Mouse (Mus musculus) gastrocnemius, adult 18-20 months (tissue): ENCODE measurements around the gene Pla1a. TPM values are rescaled to one million over a fixed set of nuclear protein-coding genes. Genes with fewer than 3 reads are reported as not detected.

Experiments
- DNase-seq: peaks from one replicate; pipeline ENCODE4 v3.0.0; 2021; ENCODE audit warnings: low spot score
- total RNA-seq, 2 experiments: library from RNA; stranded (reverse); gene quantifications; 2 replicates each; pipeline ENCODE4 v1.2.3; 2021

Gene Pla1a
- total RNA-seq, 2 experiments from 2014 or later: 3.3 to 6.8 TPM

DNA sequence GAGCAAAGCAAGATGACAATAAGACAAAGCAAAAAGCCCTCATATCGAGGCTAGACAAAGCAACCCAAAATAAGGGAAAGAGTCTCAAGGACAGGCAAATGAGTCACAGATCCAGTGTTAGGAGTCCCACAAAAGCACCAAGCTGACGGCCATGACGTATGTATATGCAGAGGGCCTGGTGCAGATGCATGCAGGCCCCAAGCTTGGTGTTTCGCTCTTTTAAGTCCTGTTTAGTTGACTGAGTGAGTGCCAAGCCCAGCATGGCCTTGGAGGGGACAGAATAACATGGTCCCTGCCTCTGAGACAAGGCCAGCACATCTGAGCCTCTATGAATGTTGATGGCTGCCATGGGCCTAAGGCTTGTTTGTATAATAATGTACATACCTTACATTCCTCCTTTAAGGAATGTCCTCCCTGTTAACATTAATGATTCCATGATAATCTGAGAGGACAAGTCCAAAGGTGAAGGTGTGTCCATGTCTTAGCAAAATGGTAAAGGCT is 1.4 kb upstream of the Pla1a start:
- DNase-seq: no peak

GRCm38 (mm10) chr16:38433514-38433913 is 569 bp upstream of the Pla1a start:
- DNase-seq: no peak

GRCm38 (mm10) chr16:38431446-38432185 is 1.3 kb downstream of the Pla1a start:
- no peak for DNase-seq

GRCm38 (mm10) chr16:38425799-38426198 is 7.1 kb downstream of the Pla1a start:
- no peak for DNase-seq

DNA sequence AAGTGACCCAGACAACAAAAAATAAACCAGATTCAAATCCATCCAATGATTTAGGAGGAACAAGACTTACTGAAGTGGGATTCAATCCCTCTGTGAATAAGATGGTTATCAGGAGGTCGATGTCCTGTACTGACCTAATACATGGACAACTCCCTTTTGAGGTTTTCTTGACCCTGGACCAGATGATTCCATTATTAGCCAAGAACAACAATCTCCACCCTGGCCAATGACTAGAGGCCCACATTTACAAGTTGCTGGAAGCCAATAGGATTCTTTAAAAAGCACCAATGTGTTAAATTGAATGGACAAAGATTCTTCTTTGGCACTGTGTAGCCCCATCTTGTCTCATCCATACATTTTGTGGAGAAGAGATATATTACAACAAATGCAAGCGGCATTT is 7.6 kb downstream of the Pla1a start:
- peak; percentile 54 for DNase-seq

GRCm38 (mm10) chr16:38414953-38415352 is 18.0 kb downstream of the Pla1a start:
- DNase-seq: no peak

GRCm38 (mm10) chr16:38408416-38408815 is 24.5 kb downstream of the Pla1a start:
- no peak for DNase-seq

DNA sequence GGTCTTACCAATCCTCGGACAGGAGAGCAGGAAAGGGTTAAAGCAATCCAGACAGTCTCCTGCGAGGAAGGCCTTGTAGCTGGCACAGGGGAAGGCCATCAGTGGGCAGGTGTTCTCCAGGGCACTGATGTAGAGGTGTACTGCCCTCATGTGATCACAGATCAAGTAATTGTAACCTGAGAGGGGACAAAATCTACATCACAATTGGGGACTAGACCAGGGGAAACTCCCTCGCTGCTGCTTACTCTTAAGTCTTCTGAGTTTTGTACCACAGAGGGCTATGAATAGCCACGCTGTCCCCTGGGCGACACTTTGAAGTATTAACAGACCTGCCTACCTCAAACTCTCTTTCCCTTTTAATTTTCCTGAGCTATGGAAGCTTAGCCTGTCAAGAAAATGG is 25.4 kb downstream of the Pla1a start:
- no peak for DNase-seq

GRCm38 (mm10) chr16:38406708-38407107 is 26.2 kb downstream of the Pla1a start:
- DNase-seq: no peak

DNA sequence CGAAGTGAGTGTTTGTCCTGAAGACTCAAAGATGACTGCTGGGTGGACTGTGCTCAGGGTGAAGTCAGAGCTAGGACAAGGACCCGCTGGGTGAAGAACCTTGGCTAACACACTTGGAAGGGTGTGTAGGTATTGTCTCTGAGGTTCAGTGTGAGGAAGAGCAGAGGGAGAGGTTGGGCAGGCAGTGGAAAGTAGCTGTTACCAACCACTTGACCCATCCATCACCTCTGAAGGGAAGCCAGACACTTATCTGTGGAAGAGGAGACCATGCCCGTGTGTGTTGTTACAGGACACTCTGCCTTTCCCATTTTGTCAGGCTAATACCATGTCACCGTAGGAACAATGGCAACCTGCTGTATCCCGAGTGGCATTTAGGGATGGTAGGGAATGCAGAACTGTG is 26.7 kb downstream of the Pla1a start:
- DNase-seq: no peak

DNA sequence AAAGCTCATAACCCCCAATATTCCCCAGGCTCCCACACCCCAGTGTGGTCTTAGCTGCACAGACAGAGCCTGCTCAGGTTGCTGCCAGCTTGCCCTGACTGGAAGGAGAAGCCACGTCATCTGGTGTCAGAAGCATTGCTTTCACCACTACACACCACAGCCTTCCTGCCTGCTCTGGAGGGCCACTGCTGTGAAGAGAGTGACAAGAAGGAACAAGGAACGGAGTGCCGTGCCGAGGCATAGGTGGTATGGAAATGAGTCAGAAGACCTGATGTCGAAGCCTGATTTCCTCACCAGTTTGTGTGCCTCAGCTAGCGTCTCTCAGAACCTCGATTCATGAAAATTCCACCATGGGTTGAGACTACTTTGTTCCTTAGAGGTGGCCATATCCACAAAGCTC is 29.3 kb downstream of the Pla1a start:
- no peak for DNase-seq

- DNase-seq: no peak
Measured at GRCm38 (mm10) chr16:38401468-38401867, 31.5 kb downstream of the Pla1a start.

- DNase-seq: no peak
Measured at GRCm38 (mm10) chr16:38400311-38400960, 32.5 kb downstream of the Pla1a start.

DNA sequence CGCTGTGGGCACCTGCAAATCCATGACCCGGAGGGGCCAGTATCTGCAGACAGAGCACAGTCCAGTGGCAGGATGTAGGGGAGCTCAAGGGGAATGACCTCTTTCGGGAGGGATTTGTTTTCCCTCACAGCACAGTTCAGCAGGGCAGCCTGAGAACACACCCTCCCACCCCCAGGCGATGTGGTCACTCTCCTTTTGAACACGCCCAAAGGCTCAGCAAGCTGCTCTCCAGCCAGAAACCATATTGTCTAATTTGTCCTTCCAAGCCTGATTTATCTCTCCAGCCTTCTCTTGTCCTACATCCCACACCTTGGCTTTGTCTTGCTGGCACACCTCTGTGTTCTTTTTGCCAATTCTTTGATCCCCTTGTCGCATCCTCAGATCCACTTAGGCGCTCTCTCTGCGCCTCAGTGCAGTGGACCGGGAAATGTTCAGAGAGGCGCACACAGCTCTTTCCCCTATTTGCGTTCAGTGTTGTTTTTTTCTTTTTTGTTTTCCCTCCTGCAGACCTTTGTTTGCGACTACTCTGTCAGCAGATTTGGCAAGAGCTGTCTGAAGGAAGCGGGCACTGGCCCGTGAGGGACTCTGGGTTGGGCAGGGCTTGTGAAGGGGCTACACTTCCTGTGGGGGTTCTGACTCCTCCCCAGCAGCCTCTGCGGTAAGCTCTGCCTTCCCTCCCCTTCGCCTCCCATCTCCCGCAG is 33.3 kb downstream of the Pla1a start:
- DNase-seq: peak; percentile 66

GRCm38 (mm10) chr16:38399076-38399475 is 33.9 kb downstream of the Pla1a start:
- no peak for DNase-seq

GRCm38 (mm10) chr16:38398266-38398665 is 34.7 kb downstream of the Pla1a start:
- DNase-seq: no peak

DNA sequence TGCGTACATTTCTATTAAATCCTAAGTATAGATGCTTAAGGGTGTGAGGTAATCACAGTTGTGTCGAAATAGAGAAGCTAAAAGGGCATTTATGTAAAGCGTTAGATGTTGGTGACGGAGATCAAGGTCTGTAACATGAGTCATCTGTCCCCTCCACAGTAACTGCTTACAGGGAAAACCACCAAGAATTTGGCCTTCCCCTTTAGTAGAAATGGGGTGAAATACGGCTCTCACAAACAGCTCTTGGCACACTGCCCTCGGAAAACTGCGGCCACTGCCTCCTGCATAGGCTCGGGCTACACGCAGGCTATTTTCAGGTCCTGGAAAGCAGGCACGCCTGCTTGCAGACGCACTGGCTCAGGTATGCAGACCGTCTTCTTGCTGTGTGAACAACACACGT is 36.8 kb downstream of the Pla1a start:
- DNase-seq: peak; percentile 71

DNA sequence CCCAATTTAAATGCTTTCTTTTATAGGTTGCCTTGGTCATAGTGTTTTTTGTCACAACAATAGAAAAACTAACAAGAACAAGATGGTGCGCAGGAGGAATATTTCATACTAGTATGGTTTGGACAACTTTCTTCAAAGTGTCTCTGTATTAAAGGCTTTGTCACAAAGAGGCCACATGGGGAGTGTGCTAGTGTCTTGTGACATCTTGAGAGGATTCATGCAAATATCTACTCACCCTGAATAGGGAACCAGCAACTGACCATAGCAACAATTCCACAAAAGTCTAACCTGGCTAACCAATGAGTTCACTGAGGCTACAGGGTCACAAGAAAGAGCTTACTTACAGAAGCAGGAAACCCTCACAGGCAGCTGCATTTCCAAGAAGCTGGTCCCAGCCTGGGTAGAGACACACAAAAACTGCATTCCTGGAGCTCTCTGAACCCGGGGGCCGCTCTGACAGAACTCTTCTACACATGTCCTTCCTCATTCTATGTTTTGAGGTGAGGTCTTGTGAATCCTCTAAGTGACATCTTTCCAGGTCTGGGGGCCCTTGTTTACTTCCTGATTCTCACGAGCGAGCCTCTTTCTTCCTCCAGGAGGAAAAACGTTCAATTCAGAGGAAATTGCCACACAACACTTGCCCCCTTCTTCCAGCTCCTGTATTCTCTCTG is 37.8 kb downstream of the Pla1a start:
- no peak for DNase-seq

DNA sequence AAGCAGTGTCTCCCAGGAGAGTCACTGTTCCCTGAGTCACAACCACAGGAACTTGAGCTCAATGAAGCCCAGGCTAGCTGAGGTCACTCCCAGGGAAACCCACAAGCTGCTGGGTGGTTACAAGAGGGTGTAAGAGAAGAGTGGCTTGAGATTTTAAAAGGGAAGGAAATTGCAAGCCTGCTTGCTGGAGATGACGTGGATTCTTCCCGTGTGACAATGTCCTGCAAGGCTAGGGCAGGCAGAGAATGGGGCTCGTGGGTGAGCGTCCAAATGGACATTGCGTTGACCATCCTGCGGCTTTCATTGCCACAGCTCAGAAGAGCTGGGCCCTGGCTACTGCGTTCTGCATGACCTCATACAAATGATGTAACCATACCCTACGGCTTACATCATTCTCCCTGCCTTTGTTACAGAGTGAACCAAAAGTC is 38.7 kb downstream of the Pla1a start:
- DNase-seq: no peak

DNA sequence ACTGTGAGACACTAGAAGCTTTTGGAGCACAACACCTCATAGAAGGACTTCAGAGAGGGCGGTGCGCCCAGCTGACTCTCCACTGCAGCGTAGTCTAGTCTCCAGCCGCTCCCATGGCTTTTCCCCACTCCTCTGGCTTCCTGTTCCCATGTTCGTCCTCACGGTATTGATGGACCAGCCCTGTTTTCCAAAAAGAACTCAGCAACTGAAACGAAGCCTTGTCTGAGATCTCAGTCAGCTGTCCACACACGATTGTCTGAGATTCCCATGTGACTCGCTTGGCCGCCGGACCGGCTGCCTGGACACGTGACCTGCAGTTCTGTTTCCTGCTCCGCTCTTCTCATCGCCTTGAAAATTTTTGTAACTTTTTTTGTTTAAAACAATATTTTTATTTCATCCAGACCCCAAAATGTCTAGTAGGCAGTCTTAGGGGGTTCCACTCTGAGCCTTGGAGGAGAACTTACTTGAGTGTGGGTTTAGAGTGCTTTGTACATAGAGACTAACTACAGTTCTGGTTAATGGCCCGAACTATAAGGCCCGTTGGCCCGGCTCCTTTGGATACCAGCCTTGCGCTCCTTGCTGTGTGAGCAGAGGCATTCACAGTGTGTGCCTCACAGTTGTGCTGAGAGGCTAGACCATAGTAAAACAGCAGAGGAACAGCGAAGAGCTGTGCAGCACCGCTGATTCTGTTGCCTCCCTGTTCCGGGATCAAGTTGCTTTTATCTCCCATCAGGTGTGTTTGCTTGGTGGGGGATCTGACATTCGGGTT is 40.6 kb downstream of the Pla1a start:
- peak; percentile 88 for DNase-seq

DNA sequence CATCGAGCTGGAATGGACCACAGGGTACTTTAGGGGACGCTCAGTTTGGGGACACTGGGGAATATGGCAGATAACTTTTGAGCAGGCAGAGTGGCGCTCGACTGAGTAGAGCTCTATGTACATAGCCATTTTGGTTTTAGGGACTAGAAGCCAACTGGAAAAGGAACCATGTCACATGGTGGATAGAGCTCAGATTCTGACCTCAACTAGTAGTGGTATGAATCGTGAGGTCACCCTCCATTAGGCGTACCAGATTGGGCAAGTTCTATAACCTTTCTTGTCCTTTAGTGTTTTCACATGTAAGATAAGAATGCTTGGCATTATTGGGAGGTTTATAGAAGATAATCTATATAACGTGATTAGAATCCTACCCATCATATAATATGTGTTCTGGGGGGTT is 42.6 kb downstream of the Pla1a start:
- no peak for DNase-seq
